Mouse (Mus musculus): ENCODE measurements around the gene Gm10271.

Gene Gm10271

DNA sequence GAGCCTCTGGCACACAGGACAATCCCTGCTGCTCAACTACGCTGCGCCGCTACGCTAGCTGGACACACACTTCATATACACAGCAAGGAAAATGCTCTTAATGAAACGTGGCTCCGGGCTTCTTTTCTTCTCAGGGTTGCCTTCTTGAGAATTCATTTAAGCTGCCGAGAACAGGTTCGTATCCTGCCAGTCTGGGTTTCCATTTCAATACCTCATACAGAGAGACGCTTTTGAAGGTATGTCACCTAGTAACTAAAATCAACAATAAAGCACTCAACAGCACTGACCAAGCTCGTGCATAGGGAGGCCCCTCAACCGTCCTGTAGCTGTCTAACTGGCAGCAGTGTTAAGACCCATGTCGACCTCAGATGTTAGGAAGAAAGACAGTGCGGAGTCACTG, 40.0 kb downstream of the Gm10271 start:
- no peak for DNase-seq (ENCODE audit: low spot score)

DNA sequence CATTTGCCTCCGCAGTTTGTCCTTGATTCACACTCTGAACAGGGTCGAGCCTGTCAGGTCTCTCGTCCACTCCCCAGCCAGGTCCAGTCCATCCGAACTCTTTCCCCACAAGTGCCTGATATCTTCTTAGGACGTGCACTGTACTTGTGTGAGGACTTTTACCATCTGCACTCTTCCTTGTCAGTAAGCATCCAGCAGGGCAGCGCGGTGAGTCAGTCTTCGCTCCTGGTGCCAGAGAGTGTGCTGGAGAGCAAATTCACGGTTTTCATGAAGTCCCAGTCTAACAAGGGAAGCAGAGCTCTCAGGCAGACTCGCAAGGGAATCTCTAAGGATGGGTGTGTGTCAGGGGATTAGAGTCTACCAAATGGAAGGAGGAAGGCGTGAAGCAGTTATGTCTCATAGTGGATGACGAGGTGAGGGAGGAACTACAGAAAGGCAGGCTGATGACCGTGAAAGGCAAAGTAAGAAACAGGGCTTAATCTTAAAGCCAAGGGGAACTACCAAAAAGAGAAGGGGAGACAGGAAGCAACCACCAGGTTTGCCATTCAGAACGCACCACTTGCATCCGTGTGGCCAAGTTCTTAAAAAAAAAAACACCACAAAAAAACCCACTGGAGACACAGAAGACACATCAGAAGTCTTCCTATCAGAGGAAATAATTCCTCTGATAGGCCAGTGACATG, 40.8 kb downstream of the Gm10271 start:
- DNase-seq (ENCODE audit: low spot score), result no peak

DNA sequence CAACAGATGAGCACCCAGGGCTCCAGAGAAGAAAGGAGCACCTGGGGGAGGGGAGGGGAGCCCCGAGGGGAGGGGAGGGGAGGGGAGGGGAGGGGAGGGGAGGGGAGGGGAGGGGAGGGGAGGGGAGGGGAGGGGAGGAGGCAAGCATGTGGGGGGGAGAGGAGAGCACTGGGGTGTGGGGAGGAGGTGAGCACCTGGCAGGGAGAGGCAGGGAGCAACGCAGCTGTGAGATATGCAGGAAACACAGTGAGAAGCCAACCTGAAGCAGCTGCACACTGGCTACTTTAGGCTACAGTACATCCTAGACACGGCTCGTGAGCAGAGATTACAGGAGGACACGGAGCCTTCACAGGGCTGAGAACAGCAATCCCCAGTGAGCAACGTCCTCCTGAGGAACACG, 41.5 kb downstream of the Gm10271 start:
- DNase-seq (ENCODE audit: low spot score), result no peak

- DNase-seq (ENCODE audit: low spot score), result no peak
Measured at GRCm38 (mm10) chr10:116930506-116930905, 41.9 kb downstream of the Gm10271 start.

- no peak for DNase-seq (ENCODE audit: low spot score)
Measured at GRCm38 (mm10) chr10:116928826-116929225, 43.6 kb downstream of the Gm10271 start.

DNA sequence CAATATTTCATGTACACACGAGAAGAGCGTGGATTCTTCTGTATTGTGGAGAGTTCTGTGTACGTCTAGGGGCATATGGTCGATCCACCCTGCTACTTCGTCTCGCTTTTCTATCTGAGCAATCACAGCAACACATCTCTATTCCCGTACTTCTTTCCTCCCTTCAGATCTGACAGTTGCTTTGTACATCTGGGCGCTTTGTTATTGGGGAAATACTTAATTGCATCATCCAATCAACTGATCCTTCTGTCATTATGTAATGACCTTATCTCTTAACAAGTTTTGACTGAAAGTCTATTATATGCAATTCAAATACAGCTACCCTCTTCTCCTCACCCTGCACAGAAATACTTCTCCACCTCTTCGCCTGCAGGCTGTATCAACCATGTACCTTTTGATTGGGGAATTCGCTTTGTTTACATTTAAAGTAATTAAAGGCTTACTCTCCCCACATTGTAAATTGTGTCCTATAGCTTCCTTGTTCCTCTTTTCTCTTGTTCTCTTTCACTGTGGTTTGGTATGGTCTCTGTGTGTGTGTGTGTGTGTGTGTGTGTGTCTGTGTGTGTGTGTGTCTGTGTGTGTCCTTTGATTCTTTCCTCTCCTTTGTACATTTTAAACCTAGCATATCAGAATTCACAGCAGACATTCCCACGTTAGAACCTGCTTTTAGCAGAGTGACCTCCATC, 45.8 kb downstream of the Gm10271 start:
- no peak for DNase-seq (ENCODE audit: low spot score)

DNA sequence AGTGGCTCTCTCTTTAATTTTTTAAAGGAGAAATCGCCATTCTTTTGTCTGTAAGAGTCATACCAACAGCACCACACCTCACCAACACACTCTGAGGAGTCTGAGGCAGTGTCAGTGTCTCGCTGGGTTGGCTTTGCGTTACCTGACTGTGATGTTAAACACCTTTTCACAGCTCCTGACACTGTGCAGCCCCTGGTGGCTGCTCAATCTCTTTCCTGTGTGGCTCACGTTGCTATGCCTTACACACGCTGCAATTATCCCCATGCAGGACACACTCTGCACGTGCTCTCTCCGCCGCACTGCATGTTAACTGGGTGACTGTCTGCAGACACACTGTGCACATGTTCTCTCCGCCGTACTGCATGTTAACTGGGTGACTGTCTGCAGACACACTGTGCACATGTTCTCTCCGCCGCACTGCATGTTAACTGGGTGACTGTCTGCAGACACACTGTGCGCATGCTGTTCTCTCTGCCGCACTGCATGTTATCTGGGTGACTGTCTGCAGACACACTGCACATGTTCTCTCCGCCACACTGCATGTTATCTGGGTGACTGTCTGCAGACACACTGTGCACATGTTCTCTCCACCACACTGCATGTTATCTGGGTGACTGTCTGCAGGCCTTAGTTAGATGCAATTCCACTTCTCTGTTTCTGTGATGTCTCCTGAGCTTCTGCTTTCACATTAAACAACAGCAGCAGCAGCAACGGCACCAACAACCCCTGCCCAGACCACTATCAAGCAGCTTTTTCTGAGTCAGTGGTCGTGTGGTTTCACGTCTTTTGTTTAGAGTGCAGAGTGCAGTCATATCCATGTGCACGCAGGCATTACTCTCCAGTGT, 48.5 kb downstream of the Gm10271 start:
- DNase-seq (ENCODE audit: low spot score), result no peak

GRCm38 (mm10) chr10:116922161-116922560, 50.2 kb downstream of the Gm10271 start:
- DNase-seq (ENCODE audit: low spot score), result no peak

GRCm38 (mm10) chr10:116921416-116921815, 51.0 kb downstream of the Gm10271 start:
- no peak for DNase-seq (ENCODE audit: low spot score)

DNA sequence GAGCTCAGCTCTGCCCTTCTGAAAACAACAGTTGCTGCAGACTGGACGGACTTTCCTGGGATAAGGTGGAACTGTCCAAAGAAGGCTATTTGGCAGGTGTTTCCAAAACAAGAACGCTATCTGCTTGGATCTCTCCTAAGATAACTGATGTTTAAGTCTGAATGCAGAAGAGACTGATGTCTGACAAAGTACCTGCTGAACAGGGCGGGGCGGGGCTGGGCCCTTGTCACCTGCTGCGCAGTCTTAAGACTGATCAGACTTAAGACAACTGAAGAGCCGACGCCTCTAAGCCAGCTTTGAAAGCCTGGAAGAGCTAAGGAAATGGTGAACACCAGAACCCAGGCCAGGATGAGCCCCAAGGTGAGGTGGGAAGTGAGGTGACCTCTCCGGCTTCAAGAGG, 51.8 kb downstream of the Gm10271 start:
- no peak for DNase-seq (ENCODE audit: low spot score)

- DNase-seq (ENCODE audit: low spot score), result no peak
Measured at GRCm38 (mm10) chr10:116919368-116920317, 52.8 kb downstream of the Gm10271 start.

- DNase-seq (ENCODE audit: low spot score), result no peak
Measured at GRCm38 (mm10) chr10:116916581-116916980, 55.8 kb downstream of the Gm10271 start.

DNA sequence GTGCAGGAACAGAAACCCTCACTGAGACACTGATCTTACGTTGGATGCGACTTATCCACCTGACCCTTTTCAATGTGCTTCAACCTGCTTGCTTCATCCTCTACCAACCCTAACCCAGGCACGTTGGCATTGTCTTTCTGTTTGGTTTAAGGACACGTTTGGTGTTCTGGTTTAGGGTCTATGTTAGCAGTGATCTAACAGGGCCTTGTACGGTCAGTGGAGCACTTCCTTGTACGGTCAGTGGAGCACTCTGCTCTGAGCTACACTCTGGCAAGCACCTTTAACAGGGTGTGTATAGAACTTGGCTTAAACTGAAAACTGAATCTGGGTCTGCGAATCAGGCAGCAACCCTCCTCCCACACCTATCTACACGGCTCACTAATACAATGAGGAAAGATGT, 57.1 kb downstream of the Gm10271 start:
- no peak for DNase-seq (ENCODE audit: low spot score)

- no peak for DNase-seq (ENCODE audit: low spot score)
Measured at GRCm38 (mm10) chr10:116914586-116914985, 57.8 kb downstream of the Gm10271 start.

GRCm38 (mm10) chr10:116913647-116914273, 58.6 kb downstream of the Gm10271 start:
- no peak for DNase-seq (ENCODE audit: low spot score)

DNA sequence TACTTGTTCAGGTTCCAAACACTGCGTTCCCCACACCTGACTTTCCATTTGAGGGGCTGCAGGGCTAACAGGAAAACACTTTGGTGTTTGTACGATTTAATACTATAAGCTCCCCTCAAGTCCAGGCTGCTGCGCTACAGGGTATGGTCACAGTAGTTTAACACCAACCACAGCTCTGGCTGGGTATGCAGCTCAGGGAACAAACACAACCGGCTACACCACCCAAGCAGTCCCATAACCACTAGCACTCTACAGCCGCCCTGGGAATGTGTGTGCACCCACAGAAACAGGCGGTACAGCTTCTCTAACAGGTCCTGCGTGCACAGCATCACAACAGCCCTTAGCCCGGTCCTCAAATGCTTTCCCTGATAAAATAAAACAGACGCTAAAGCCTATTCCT, 59.6 kb downstream of the Gm10271 start:
- no peak for DNase-seq (ENCODE audit: low spot score)

- no peak for DNase-seq (ENCODE audit: low spot score)
Measured at GRCm38 (mm10) chr10:116908901-116909642, 63.3 kb downstream of the Gm10271 start.
